Mouse (Mus musculus) forebrain, embryonic 11.5 days (tissue): ENCODE data around the gene Ppp2r5d. TPM values are rescaled to one million over a fixed set of nuclear protein-coding genes. Genes with fewer than 3 reads are reported as not detected.

Experiments used
- ATAC-seq: fragments of 200-750 bp; cut with Nextera tagmentation; replicated peaks from 2 replicates; pipeline ENCODE4 v1.8.0; 2017; ENCODE audit warnings: moderate TSS enrichment; ENCODE audit not compliant: low FRiP score
- DNase-seq: peaks from one replicate; pipeline ENCODE4 v3.0.0-alpha.2; 2017; ENCODE audit warnings: low spot score
- H3K27ac ChIP-seq: fragments of 300-500 bp; sonication (generic); 2 replicates; pipeline ENCODE4 v1.5.1; 2014; ENCODE audit warnings: low read depth, low read length
- H3K27me3 ChIP-seq: fragments of 300-500 bp; sonication (generic); 2 replicates; pipeline ENCODE4 v1.6.1; 2014; ENCODE audit warnings: mild to moderate bottlenecking, low read length, mixed read lengths; ENCODE audit not compliant: control insufficient read depth, insufficient read depth
- H3K36me3 ChIP-seq: fragments of 300-500 bp; sonication (generic); 2 replicates; pipeline ENCODE4 v1.6.1; 2014; ENCODE audit warnings: mild to moderate bottlenecking, low read length, moderate library complexity, mixed read lengths; ENCODE audit not compliant: control insufficient read depth, insufficient read depth
- H3K4me1 ChIP-seq: fragments of 300-500 bp; sonication (generic); replicated peaks from 2 replicates; pipeline ENCODE4 v1.6.1; 2014; ENCODE audit warnings: low read length, mixed read lengths; ENCODE audit not compliant: control insufficient read depth, insufficient read depth
- H3K4me2 ChIP-seq: fragments of 300-500 bp; sonication (generic); 2 replicates; pipeline ENCODE4 v1.6.1; 2014; ENCODE audit warnings: low read depth, mild to moderate bottlenecking, low read length, moderate library complexity, mixed read lengths; ENCODE audit not compliant: severe bottlenecking
- H3K4me3 ChIP-seq: fragments of 300-500 bp; sonication (generic); 2 replicates; pipeline ENCODE4 v1.5.1; 2014; ENCODE audit warnings: low read depth, low read length
- H3K9ac ChIP-seq: fragments of 300-500 bp; sonication (generic); 2 replicates; pipeline ENCODE4 v1.6.1; 2014; ENCODE audit warnings: low read length
- H3K9me3 ChIP-seq: fragments of 300-500 bp; sonication (generic); 2 replicates; pipeline ENCODE4 v1.6.1; 2016; ENCODE audit warnings: low read length, mixed read lengths; ENCODE audit not compliant: control insufficient read depth
- WGBS: fragments of 180-500 bp; shearing (Covaris S2); extraction: QIAGEN DNeasy Blood & Tissue Kit; methylation state at CpG from one replicate; pipeline ENCODE4 v1.1.7; 2014; 5-methylcytosine and 5-hydroxymethylcytosine counted together
- polyA plus RNA-seq: library from polyadenylated mRNA; unstranded; fragments of >200 nt; fragmentation: Nextera tagmentation; extraction: Ambion mirVana; gene quantifications from 2 replicates; pipeline ENCODE4 v1.2.1, GENCODE M21; 2014

Ppp2r5d gene
- polyA plus RNA-seq, 1 experiment from 2014 or later: 140 TPM

DNA sequence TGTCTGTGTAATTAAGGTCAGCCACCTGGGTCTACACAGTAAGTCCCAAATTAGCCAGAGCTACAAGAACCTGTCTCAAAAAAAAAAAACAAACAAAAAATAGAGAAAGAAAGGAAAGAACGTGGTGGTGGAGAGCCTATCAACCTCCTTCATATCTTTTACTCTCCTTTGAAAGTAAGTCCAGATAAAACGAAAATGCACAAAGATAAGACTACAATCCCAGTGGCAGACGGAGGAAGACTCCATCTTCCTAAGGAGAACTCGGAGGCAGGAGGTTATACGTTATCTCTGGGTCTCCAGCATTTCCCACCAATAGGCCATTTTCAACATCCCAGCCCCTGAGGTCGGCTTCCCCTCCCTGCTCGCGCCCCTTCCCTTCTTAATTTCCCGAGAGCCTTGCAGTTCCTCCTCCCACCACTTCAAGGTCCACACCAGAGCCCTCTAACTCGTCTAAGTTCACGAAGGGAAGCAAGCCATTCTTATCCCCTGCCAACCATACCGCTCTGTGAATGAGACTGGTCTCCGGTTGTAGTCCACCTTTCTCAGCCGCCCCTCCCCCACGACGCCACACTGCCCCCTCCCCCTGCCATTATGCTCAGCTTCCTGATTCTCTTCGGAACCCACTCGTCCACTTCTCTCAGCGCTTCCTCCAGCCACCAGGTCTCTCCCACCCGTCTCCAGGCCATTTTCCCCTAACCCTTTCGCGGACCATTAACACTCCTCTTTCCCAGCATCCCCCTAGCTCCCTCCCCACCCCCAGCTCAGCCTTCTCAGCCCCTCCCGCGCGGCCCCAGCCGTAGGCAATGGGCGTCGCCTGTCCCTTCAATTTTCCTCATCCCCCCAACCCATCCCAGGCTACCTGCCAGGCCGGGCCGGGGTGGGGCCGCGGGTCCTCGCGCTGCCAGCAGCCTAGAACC, 24.8 kb downstream of the Ppp2r5d start:
- DNase-seq (peak; percentile 82), ATAC-seq (peak; percentile 25)
- H3K36me3 ChIP-seq: peaks cover 15% of the 10 kb centered on the region

DNA sequence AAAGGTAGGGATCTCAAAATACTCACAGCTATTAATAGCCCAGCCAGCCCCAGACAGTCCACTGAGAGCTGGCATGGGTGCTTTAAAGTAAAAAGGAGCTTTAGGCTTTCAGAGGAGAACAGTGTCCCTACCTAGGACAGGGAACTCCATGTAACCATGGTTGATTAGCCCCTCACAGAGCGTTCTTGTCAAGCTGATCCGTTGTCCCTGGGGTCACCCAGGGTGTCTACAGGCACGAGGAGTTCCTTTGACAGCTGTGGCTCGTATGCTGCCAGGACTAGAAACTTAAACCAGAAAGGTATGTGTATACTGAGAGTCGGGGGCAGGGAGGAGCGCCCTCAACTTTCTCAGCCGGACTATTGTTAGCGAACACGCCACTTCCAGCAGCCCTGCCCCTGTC, 26.0 kb downstream of the Ppp2r5d start:
- WGBS: 69% methylated on average over 9 of the region's 9 CpGs
- ATAC-seq: no peak
- no peak overlapping the region for H3K27ac ChIP-seq
- peak overlapping the region; percentile 64 for H3K9ac ChIP-seq
- no peaks in the 10 kb centered on the region for H3K27me3 ChIP-seq
- no peak for DNase-seq
- peaks cover 13% of the 10 kb centered on the region for H3K4me1 ChIP-seq
- H3K4me2 ChIP-seq: peak overlapping the region; percentile 60
- H3K9me3 ChIP-seq: no peaks in the 10 kb centered on the region
- no peak overlapping the region for H3K4me3 ChIP-seq
- peaks cover 8% of the 10 kb centered on the region for H3K36me3 ChIP-seq

More for the DNA sequence above, 24.8 kb downstream of the Ppp2r5d start:
- Histone ChIP-seq H3K9me3 (no peaks in the 10 kb centered on the region), H3K4me2 (peak overlapping the region; percentile 60), H3K4me3 (peak overlapping the region; percentile 84), H3K27me3 (no peaks in the 10 kb centered on the region), H3K9ac (peak overlapping the region; percentile 64), H3K27ac (peak overlapping the region; percentile 82), H3K4me1 (peaks cover 8% of the 10 kb centered on the region; the same call in 1 of the 2 replicates)
- 2% methylated on average over 34 of the region's 34 CpGs for WGBS

DNA sequence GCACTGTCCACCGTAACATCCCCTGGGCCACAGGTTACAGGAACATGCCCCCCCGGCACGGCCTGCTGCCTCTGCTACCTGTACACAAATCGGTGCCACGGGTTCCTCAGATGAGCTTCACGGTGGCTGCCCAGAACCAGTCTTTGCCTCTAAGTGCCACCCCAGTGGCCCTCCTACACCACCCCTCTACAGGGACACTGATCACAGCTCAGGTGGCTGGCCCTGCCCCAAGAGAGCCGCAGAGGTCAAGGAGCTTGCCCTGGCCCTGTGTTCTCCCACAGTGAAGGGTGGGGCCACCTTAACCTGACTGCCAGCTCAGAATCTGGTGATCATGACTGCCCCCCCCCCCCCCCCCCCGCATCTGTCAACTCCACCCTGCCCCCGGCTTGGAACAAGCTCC, 26.5 kb downstream of the Ppp2r5d start, which contains the start of gene Mea1:
Gene Mea1 (plus strand): TSS at position 378 of the 400 bp plus-strand sequence.
- peak within 1 kb of the TSS; percentile 64 for H3K9ac ChIP-seq
- 90% methylated on average over 8 of the region's 9 CpGs for WGBS
- DNase-seq: no peak
- H3K9me3 ChIP-seq: no peaks in the 10 kb centered on the region
- H3K27ac ChIP-seq: no peak within 1 kb of the TSS
- peaks cover 3% of the 10 kb centered on the region for H3K36me3 ChIP-seq
- no peaks in the 10 kb centered on the region for H3K27me3 ChIP-seq
- H3K4me2 ChIP-seq: peak within 1 kb of the TSS; percentile 60
- peaks cover 13% of the 10 kb centered on the region for H3K4me1 ChIP-seq
- H3K4me3 ChIP-seq: peak within 1 kb of the TSS; percentile 84
- ATAC-seq: no peak

DNA sequence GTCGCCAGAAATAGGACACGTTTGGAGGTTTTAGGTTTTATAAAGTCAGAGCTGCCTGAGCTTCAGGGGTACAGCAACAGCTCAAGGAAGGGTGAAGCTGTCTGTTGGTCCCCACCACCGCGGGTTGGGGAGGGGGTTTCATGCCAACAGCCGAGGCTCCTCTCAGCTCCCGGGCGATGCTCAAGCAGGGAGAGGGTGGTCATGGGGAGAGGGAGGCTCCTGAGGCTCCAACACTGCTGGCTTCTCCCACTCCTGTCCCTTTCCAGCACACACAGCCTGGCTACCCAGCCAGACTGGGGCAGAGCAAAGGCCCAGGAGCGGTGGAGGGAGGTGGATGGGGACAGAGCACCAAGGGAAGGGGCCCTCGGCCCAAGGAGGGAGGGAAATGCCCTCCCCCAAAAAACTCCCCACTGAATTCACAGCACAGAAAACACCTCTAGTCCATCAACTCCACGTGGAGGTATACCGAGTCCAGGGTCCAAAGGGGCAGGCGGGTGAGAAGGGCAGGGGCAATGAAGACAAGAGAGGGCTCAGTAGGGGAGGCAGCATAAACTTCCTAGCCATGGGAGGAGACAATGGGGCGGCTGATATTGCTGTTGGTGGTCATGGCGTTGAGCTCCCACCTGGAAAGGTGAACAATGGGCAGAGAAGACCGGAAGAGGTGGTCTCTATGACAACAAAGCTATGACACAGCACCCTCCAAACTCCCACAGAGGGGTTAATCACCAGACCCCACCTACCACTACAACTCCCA, 30.2 kb downstream of the Ppp2r5d start:
- Histone ChIP-seq H3K4me2 (peak overlapping the region; percentile 73), H3K4me1 (peaks cover 8% of the 10 kb centered on the region), H3K27me3 (no peaks in the 10 kb centered on the region), H3K9ac (peak overlapping the region; percentile 78), H3K4me3 (peak overlapping the region; percentile 80), H3K27ac (peak overlapping the region; percentile 57), H3K9me3 (no peaks in the 10 kb centered on the region), H3K36me3 (peaks cover 6% of the 10 kb centered on the region)
- ATAC-seq: peak; percentile 34
- DNase-seq: no peak
- WGBS: 21% methylated on average over 15 of the region's 15 CpGs

DNA sequence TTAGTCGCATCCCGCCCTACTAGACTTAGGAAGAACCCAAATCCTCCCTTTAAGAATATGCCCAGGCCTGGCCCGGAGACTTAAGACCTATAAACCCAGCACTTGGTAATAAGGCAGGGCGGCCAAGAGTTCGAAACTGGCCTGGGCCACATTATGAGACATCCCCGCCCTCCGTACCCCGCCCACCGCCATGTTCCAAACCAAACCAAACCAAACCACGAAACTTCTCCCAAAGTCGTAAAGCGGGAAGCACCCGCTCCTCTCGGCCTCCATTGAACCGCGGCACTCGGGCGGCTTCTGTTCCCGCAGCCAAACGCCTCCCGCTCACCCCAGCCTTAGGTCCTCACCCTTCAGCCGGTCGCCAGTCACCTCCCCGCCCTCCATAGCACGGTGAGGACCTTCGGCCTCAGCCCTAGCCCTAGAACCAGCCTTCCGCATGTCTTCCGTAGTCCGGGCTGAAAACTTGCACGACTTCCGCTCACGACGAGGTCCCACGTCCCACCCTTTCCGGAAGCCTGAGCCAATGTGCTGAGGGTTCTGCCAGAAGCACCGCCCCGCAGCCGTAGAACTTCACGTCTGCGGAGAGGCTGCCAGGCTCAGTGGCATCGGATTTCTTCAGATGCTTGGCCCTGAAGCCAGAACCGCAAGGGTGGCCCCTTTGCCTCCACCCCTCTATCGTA, 30.9 kb downstream of the Ppp2r5d start, which contains the start of gene Rrp36:
Gene Rrp36 (minus strand): TSS at position 503 of the 680 bp plus-strand sequence.
- Histone ChIP-seq H3K9ac (peak within 1 kb of the TSS; percentile 78), H3K4me3 (peak within 1 kb of the TSS; percentile 80), H3K27ac (peak within 1 kb of the TSS; percentile 57), H3K4me1 (peaks cover 6% of the 10 kb centered on the region), H3K36me3 (peaks cover 13% of the 10 kb centered on the region), H3K4me2 (peak within 1 kb of the TSS; percentile 73), H3K27me3 (no peaks in the 10 kb centered on the region), H3K9me3 (no peaks in the 10 kb centered on the region)
- DNase-seq: peak; percentile 93
- peak; percentile 89 for ATAC-seq
- WGBS: 1% methylated on average over 43 of the region's 43 CpGs

DNA sequence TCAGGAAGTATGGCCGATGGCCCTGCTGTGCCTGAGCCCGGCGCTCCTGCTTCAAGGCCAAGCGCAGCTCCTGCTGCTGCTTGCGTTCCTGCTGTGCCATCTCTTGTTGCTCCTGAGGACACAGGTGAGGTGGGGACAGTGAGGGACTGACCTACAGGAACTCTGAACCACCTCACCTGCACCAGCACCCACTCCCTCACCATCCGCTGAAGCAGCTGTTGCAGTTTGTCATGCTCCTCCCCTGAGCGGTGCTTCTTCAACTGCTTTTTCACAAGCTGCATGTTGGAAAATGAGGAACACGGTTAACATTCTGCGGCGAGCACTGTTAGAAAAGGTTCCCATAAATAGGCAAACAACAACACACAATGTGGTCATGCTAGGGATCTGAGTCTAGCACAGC, 35.0 kb downstream of the Ppp2r5d start:
- peaks cover 6% of the 10 kb centered on the region for H3K4me1 ChIP-seq
- no peaks in the 10 kb centered on the region for H3K9me3 ChIP-seq
- no peak overlapping the region for H3K9ac ChIP-seq
- H3K4me2 ChIP-seq: no peak overlapping the region
- 96% methylated on average over 10 of the region's 10 CpGs for WGBS
- DNase-seq (no peak), ATAC-seq (no peak)
- H3K36me3 ChIP-seq: peaks cover 12% of the 10 kb centered on the region
- H3K27me3 ChIP-seq: no peaks in the 10 kb centered on the region
- no peak overlapping the region for H3K27ac ChIP-seq
- H3K4me3 ChIP-seq: no peak overlapping the region

DNA sequence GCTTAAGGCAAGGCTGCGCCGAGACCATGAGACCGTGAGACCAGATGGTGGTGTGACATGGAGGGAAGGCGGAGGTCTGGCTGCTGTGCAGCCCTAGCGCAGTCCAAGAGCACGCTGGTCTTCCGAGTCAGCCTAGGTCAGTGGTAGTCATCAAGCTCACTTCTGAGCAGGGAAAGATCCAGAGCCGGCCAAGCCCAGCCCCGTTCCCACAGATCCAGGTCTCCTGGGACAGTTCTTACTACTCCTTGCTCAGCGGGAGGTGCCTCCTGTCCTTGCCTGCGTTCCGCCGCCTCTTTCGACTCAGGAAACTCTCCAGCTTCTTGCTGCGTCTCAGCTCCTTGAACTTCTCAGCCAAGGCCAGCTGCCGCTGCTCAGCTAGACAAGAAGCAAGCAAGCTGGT, 37.2 kb downstream of the Ppp2r5d start:
- Histone ChIP-seq H3K4me2 (no peak overlapping the region), H3K9me3 (no peaks in the 10 kb centered on the region), H3K4me1 (no peaks in the 10 kb centered on the region), H3K27me3 (no peaks in the 10 kb centered on the region), H3K4me3 (no peak overlapping the region), H3K9ac (no peak overlapping the region), H3K27ac (no peak overlapping the region), H3K36me3 (peaks cover 18% of the 10 kb centered on the region)
- no peak for ATAC-seq
- WGBS: 95% methylated on average over 16 of the region's 16 CpGs
- DNase-seq: no peak

DNA sequence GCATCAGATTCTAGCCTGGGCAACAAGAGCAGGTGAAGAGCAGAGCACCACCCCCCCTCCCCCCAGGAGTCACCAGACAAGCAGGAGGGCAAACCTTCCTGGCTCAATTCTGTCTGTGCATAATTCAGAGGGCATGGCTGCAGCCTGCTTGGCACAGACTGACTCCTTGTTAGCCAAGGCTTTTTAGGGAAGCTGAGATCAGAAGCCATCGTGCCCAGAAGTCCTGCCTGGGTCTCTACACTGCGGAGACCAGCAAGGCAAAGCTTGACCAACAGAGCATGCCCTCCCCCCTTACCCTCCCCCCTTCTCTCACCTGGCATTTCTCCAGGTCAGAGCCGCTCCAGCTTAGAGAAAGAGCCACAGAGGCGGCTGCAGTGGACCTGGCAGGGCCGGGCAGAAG, 42.2 kb downstream of the Ppp2r5d start:
- DNase-seq (no peak), ATAC-seq (no peak)
- 97% methylated on average over 5 of the region's 5 CpGs for WGBS
- Histone ChIP-seq H3K27ac (no peak overlapping the region), H3K4me1 (no peaks in the 10 kb centered on the region), H3K9ac (no peak overlapping the region), H3K4me2 (no peak overlapping the region), H3K27me3 (no peaks in the 10 kb centered on the region), H3K36me3 (peaks cover 25% of the 10 kb centered on the region), H3K9me3 (no peaks in the 10 kb centered on the region), H3K4me3 (no peak overlapping the region)
